Mouse (Mus musculus) kidney, adult 2 months (tissue): ENCODE results near the gene Ift43. TPM values are rescaled to one million over a fixed set of nuclear protein-coding genes. Genes with fewer than 3 reads are reported as not detected.

ENCODE experiments used
- DNase-seq: peaks from one replicate; pipeline ENCODE4 v3.0.0; 2021
- H3K27ac ChIP-seq: fragments of 200-500 bp; 2 replicates; pipeline ENCODE4 v1.5.1; 2012; ENCODE audit warnings: low read depth, low read length, control low read depth, inconsistent platforms; ENCODE audit not compliant: insufficient read depth
- H3K27me3 ChIP-seq: fragments of 200-500 bp; replicated peaks from 2 replicates; pipeline ENCODE4 v1.6.1; 2012; ENCODE audit warnings: mild to moderate bottlenecking, moderate library complexity, low read length, inconsistent platforms; ENCODE audit not compliant: control insufficient read depth, insufficient read depth
- H3K36me3 ChIP-seq: fragments of 200-500 bp; 2 replicates; pipeline ENCODE4 v1.6.1; 2012; ENCODE audit warnings: mild to moderate bottlenecking, moderate library complexity, low read length, inconsistent platforms; ENCODE audit not compliant: control insufficient read depth, insufficient read depth
- H3K4me1 ChIP-seq: fragments of 200-500 bp; 2 replicates; pipeline ENCODE4 v1.6.1; 2011; ENCODE audit warnings: low read length; ENCODE audit not compliant: control insufficient read depth, insufficient read depth
- H3K4me3 ChIP-seq: fragments of 200-500 bp; 2 replicates; pipeline ENCODE4 v1.5.1; 2011; ENCODE audit warnings: mild to moderate bottlenecking, low read depth, low read length, control low read depth; ENCODE audit not compliant: insufficient read depth
- CTCF ChIP-seq: fragments of 200-500 bp; conservative IDR thresholded peaks from 2 replicates; pipeline ENCODE4 v1.5.1; 2011; ENCODE audit warnings: low read depth, mild to moderate bottlenecking, control low read depth, low read length, moderate library complexity, mixed read lengths; ENCODE audit not compliant: insufficient read depth, insufficient read length
- POLR2A ChIP-seq: fragments of 200-500 bp; IDR thresholded peaks from one replicate; pipeline ENCODE4 v1.6.1; 2011; ENCODE audit warnings: low read depth, low read length, control low read depth
- WGBS: fragments of 180-500 bp; shearing (Covaris S2); methylation state at CpG from one replicate; pipeline ENCODE4 v1.1.7; 2018; 5-methylcytosine and 5-hydroxymethylcytosine counted together
- polyA plus RNA-seq: library from polyadenylated mRNA; depleted of rRNA; stranded (reverse); fragments of >200 nt; gene quantifications from 2 replicates; pipeline ENCODE4 v1.2.3, GENCODE M21; 2012

Ift43 gene
- polyA plus RNA-seq, 1 experiment: 27.3 TPM

- TF ChIP-seq CTCF (no peak), POLR2A (no peak)
- no peaks in the 10 kb centered on the region for H3K27me3 ChIP-seq
- H3K4me3 ChIP-seq: no peak overlapping the region
- H3K36me3 ChIP-seq: no peaks in the 10 kb centered on the region
- no peak for DNase-seq
- no peaks in the 10 kb centered on the region for H3K4me1 ChIP-seq
- no peak overlapping the region for H3K27ac ChIP-seq
These were observed 17.5 kb upstream of the Ift43 start for GRCm38 (mm10) chr12:86064796-86065195.

DNA sequence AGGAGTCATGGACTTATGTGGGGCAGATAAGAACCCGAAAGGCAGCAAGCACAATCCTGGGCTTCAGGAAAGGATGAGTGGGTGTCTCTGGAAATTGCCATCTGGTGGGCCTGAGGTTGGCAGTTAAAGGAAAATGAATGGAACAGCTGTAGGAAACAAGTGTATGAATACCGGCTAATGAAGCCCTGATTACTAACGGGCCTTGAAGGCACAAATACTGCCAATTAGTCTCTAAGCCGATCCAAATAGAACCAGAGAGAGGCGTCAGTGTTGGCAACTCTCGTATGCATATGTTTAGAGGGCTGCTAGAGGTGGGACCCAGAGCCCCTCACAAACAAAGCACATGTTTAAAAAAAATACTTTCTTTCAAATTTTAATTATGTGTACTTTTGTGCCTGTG, 10.9 kb upstream of the Ift43 start:
- Histone ChIP-seq H3K27ac (no peak overlapping the region), H3K36me3 (no peaks in the 10 kb centered on the region), H3K4me1 (no peaks in the 10 kb centered on the region), H3K4me3 (no peak overlapping the region), H3K27me3 (no peaks in the 10 kb centered on the region)
- DNase-seq: no peak
- TF ChIP-seq POLR2A (no peak), CTCF (no peak)
- WGBS: 94% methylated on average over 6 of the region's 6 CpGs

DNA sequence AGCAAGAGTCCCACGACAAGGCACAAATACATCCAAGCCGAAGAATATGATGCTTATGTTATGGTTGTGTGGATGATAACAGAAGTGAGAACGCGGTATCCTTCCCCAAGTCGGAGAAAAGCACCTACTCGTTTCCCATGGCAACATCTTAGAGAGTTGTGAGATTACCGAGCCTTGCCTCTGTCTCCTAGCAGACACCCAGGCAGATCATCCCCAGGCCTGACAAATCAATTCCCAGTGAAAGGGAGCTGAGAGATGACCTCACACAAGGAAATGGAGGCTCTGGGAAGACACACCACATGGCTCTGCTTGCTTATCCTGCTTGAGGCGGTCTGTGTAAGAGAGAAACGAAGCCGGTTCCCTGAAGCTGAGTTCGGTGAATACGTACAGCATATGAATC, 7.7 kb upstream of the Ift43 start:
- 94% methylated on average over 12 of the region's 12 CpGs for WGBS
- DNase-seq: no peak
- no peaks in the 10 kb centered on the region for H3K27me3 ChIP-seq
- no peaks in the 10 kb centered on the region for H3K36me3 ChIP-seq
- no peaks in the 10 kb centered on the region for H3K4me1 ChIP-seq
- no peak overlapping the region for H3K27ac ChIP-seq
- H3K4me3 ChIP-seq: no peak overlapping the region
- TF ChIP-seq POLR2A (no peak), CTCF (no peak)

DNA sequence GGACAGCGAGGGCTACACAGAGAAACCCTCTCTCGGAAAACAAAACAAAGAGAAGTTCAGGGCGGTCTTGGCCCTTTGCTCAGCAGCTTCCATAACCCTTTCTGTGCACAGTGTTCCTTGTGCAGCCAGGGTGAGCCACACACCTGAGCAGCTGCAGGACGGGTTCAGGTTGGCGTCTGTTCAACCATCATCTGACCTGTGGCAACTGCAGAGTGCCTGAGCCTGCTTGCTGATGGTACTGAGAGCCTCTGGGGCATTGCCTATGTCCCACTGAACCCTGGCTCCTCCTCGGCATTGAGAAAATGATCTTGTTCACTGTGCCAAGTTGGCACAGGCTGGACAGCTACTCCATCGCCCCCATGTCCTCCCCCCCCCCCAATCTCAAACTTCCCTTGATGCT, 7.0 kb upstream of the Ift43 start:
- Histone ChIP-seq H3K4me1 (no peaks in the 10 kb centered on the region), H3K27me3 (no peaks in the 10 kb centered on the region), H3K27ac (no peak overlapping the region), H3K4me3 (no peak overlapping the region), H3K36me3 (no peaks in the 10 kb centered on the region)
- WGBS: 81% methylated on average over 7 of the region's 7 CpGs
- no peak for DNase-seq
- TF ChIP-seq CTCF (no peak), POLR2A (no peak)

DNA sequence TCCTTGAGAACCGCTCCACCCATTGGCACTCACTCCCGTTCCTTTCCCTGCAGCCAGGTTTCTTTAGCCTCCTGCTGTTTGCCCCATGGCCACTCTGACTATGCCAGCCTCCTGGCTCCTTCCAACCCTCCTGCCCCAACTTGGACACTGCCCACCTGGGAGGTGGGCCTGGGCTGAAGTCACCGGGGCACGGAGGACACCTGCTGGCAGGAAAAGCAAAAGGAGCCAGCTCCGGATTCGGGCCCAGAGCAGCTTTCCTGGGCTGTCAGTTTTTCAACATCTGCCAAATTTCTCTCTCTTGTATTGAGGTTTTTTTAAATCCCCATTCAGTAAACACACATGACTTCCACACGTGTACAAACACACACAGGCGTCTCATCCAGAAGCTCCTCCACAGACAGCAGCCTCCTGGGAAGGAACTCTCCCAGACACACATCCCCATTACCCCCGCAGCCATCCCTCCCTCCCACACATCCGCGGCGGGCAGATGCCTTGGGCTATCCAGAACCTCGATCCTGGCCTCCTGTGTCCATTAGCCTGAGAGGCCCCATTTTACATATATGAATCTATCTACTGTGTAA, 5.9 kb upstream of the Ift43 start:
- H3K4me1 ChIP-seq: no peaks in the 10 kb centered on the region
- 11% methylated on average over 13 of the region's 13 CpGs for WGBS
- H3K27ac ChIP-seq: no peak overlapping the region
- H3K4me3 ChIP-seq: no peak overlapping the region
- no peaks in the 10 kb centered on the region for H3K36me3 ChIP-seq
- peak; percentile 36 for DNase-seq
- H3K27me3 ChIP-seq: no peaks in the 10 kb centered on the region
- 0 out of 2 replicates have a peak, but pooled peaks have one; percentile 24 for TF ChIP-seq CTCF
- TF ChIP-seq POLR2A: no peak

GRCm38 (mm10) chr12:86077322-86077721, 5.0 kb upstream of the Ift43 start:
- DNase-seq: no peak
- Histone ChIP-seq H3K4me3 (no peak overlapping the region; the same call in 1 of the 2 replicates), H3K27ac (no peak overlapping the region), H3K27me3 (no peaks in the 10 kb centered on the region), H3K36me3 (no peaks in the 10 kb centered on the region), H3K4me1 (no peaks in the 10 kb centered on the region; the same call in 1 of the 2 replicates)
- 51% methylated on average over 8 of the region's 8 CpGs for WGBS
- no peak for TF ChIP-seq CTCF
- TF ChIP-seq POLR2A: no peak

- no peak for TF ChIP-seq POLR2A
- no peak for TF ChIP-seq CTCF
- no peak for DNase-seq
These were observed 4.6 kb upstream of the Ift43 start for GRCm38 (mm10) chr12:86077736-86078135.

GRCm38 (mm10) chr12:86078176-86078552, 4.2 kb upstream of the Ift43 start:
- Histone ChIP-seq H3K27me3 (no peaks in the 10 kb centered on the region), H3K27ac (no peak overlapping the region), H3K4me1 (peaks cover 4% of the 10 kb centered on the region; the same call in 1 of the 2 replicates), H3K36me3 (no peaks in the 10 kb centered on the region), H3K4me3 (peak overlapping the region; percentile 54; the same call in 1 of the 2 replicates)
- no peak for DNase-seq
- TF ChIP-seq CTCF (no peak), POLR2A (no peak)
- 60% methylated on average over 9 of the region's 9 CpGs for WGBS

More at GRCm38 (mm10) chr12:86077736-86078135, 4.6 kb upstream of the Ift43 start:
- Histone ChIP-seq H3K27ac (no peak overlapping the region), H3K4me1 (peaks cover under 1% of the 10 kb centered on the region; the same call in 1 of the 2 replicates), H3K4me3 (no peak overlapping the region; the same call in none of the 2 replicates), H3K27me3 (no peaks in the 10 kb centered on the region), H3K36me3 (no peaks in the 10 kb centered on the region)
- 56% methylated on average over 11 of the region's 11 CpGs for WGBS
